Mouse (Mus musculus): Measurements from ENCODE around the gene Sgms1. TPM values are rescaled to one million over a fixed set of nuclear protein-coding genes. Genes with fewer than 3 reads are reported as not detected.

Gene Sgms1
- polyA plus RNA-seq, 1 experiment: 243 TPM

- Histone ChIP-seq H3K27me3 (ENCODE audit: control insufficient read depth, insufficient read depth, low read length) (no peaks in the 10 kb centered on the region), H3K4me1 (ENCODE audit: control insufficient read depth, insufficient read depth, low read length) (no peaks in the 10 kb centered on the region), H3K36me3 (ENCODE audit: control insufficient read depth, insufficient read depth, low read length) (no peaks in the 10 kb centered on the region), H3K27ac (ENCODE audit: control insufficient read depth, insufficient read depth, low read depth, low read length) (no peak overlapping the region), H3K4me3 (ENCODE audit: control insufficient read depth, low read depth, low read length) (no peak overlapping the region)
- no peak for TF ChIP-seq POLR2A (IDR thresholded peaks at IDR 0.05; ENCODE audit: control insufficient read depth, low read depth, low read length)
- no peak for TF ChIP-seq CTCF (IDR thresholded peaks at IDR 0.05; ENCODE audit: control insufficient read depth, insufficient read depth, insufficient replicate concordance, low read depth, low read length)
These were observed 229.6 kb downstream of the Sgms1 start for GRCm38 (mm10) chr19:32159944-32160343.

- TF ChIP-seq POLR2A (IDR thresholded peaks at IDR 0.05; ENCODE audit: control insufficient read depth, low read depth, low read length) (no peak), CTCF (IDR thresholded peaks at IDR 0.05; ENCODE audit: control insufficient read depth, insufficient read depth, insufficient replicate concordance, low read depth, low read length) (no peak)
- H3K27ac ChIP-seq (ENCODE audit: control insufficient read depth, insufficient read depth, low read depth, low read length): no peak overlapping the region
- no peaks in the 10 kb centered on the region for H3K4me1 ChIP-seq (ENCODE audit: control insufficient read depth, insufficient read depth, low read length)
- no peaks in the 10 kb centered on the region for H3K27me3 ChIP-seq (ENCODE audit: control insufficient read depth, insufficient read depth, low read length)
- H3K4me3 ChIP-seq (ENCODE audit: control insufficient read depth, low read depth, low read length): no peak overlapping the region
- no peaks in the 10 kb centered on the region for H3K36me3 ChIP-seq (ENCODE audit: control insufficient read depth, insufficient read depth, low read length)
These were observed 230.3 kb downstream of the Sgms1 start for GRCm38 (mm10) chr19:32159168-32159567.

- Histone ChIP-seq H3K27me3 (ENCODE audit: control insufficient read depth, insufficient read depth, low read length) (no peaks in the 10 kb centered on the region), H3K36me3 (ENCODE audit: control insufficient read depth, insufficient read depth, low read length) (no peaks in the 10 kb centered on the region), H3K27ac (ENCODE audit: control insufficient read depth, insufficient read depth, low read depth, low read length) (no peak overlapping the region), H3K4me1 (ENCODE audit: control insufficient read depth, insufficient read depth, low read length) (no peaks in the 10 kb centered on the region), H3K4me3 (ENCODE audit: control insufficient read depth, low read depth, low read length) (no peak overlapping the region)
- TF ChIP-seq POLR2A (IDR thresholded peaks at IDR 0.05; ENCODE audit: control insufficient read depth, low read depth, low read length) (no peak), CTCF (IDR thresholded peaks at IDR 0.05; ENCODE audit: control insufficient read depth, insufficient read depth, insufficient replicate concordance, low read depth, low read length) (no peak)
These were observed 232.5 kb downstream of the Sgms1 start for GRCm38 (mm10) chr19:32157045-32157444.

- no peak for TF ChIP-seq CTCF (IDR thresholded peaks at IDR 0.05; ENCODE audit: control insufficient read depth, insufficient read depth, insufficient replicate concordance, low read depth, low read length)
- no peak for TF ChIP-seq POLR2A (IDR thresholded peaks at IDR 0.05; ENCODE audit: control insufficient read depth, low read depth, low read length)
- H3K4me3 ChIP-seq (ENCODE audit: control insufficient read depth, low read depth, low read length): no peak overlapping the region
- no peaks in the 10 kb centered on the region for H3K36me3 ChIP-seq (ENCODE audit: control insufficient read depth, insufficient read depth, low read length)
- H3K27me3 ChIP-seq (ENCODE audit: control insufficient read depth, insufficient read depth, low read length): no peaks in the 10 kb centered on the region
- H3K27ac ChIP-seq (ENCODE audit: control insufficient read depth, insufficient read depth, low read depth, low read length): no peak overlapping the region
- no peaks in the 10 kb centered on the region for H3K4me1 ChIP-seq (ENCODE audit: control insufficient read depth, insufficient read depth, low read length)
These were observed 237.0 kb downstream of the Sgms1 start for GRCm38 (mm10) chr19:32152529-32152928.

GRCm38 (mm10) chr19:32148710-32149109 lies 240.8 kb downstream of the Sgms1 start:
- Histone ChIP-seq H3K4me3 (ENCODE audit: control insufficient read depth, low read depth, low read length) (no peak overlapping the region), H3K27ac (ENCODE audit: control insufficient read depth, insufficient read depth, low read depth, low read length) (no peak overlapping the region), H3K4me1 (ENCODE audit: control insufficient read depth, insufficient read depth, low read length) (no peaks in the 10 kb centered on the region), H3K27me3 (ENCODE audit: control insufficient read depth, insufficient read depth, low read length) (no peaks in the 10 kb centered on the region), H3K36me3 (ENCODE audit: control insufficient read depth, insufficient read depth, low read length) (no peaks in the 10 kb centered on the region)
- no peak for TF ChIP-seq CTCF (IDR thresholded peaks at IDR 0.05; ENCODE audit: control insufficient read depth, insufficient read depth, insufficient replicate concordance, low read depth, low read length)

- Histone ChIP-seq H3K4me1 (ENCODE audit: control insufficient read depth, insufficient read depth, low read length) (no peaks in the 10 kb centered on the region), H3K27ac (ENCODE audit: control insufficient read depth, insufficient read depth, low read depth, low read length) (no peak overlapping the region), H3K4me3 (ENCODE audit: control insufficient read depth, low read depth, low read length) (no peak overlapping the region), H3K36me3 (ENCODE audit: control insufficient read depth, insufficient read depth, low read length) (no peaks in the 10 kb centered on the region), H3K27me3 (ENCODE audit: control insufficient read depth, insufficient read depth, low read length) (no peaks in the 10 kb centered on the region)
- TF ChIP-seq POLR2A (IDR thresholded peaks at IDR 0.05; ENCODE audit: control insufficient read depth, low read depth, low read length) (no peak), CTCF (IDR thresholded peaks at IDR 0.05; ENCODE audit: control insufficient read depth, insufficient read depth, insufficient replicate concordance, low read depth, low read length) (no peak)
These were observed 247.1 kb downstream of the Sgms1 start for GRCm38 (mm10) chr19:32142383-32142782.

- no peaks in the 10 kb centered on the region; the same call in 1 of the 2 replicates for H3K4me1 ChIP-seq (ENCODE audit: control insufficient read depth, insufficient read depth, low read length)
- no peak overlapping the region for H3K4me3 ChIP-seq (ENCODE audit: control insufficient read depth, low read depth, low read length)
- TF ChIP-seq CTCF (IDR thresholded peaks at IDR 0.05; ENCODE audit: control insufficient read depth, insufficient read depth, insufficient replicate concordance, low read depth, low read length) (no peak), POLR2A (IDR thresholded peaks at IDR 0.05; ENCODE audit: control insufficient read depth, low read depth, low read length) (no peak)
- no peaks in the 10 kb centered on the region for H3K27me3 ChIP-seq (ENCODE audit: control insufficient read depth, insufficient read depth, low read length)
- no peak overlapping the region for H3K27ac ChIP-seq (ENCODE audit: control insufficient read depth, insufficient read depth, low read depth, low read length)
- H3K36me3 ChIP-seq (ENCODE audit: control insufficient read depth, insufficient read depth, low read length): no peaks in the 10 kb centered on the region
These were observed 251.0 kb downstream of the Sgms1 start for GRCm38 (mm10) chr19:32138361-32139088.

Data from testis, adult 2 months (tissue).